Mouse (Mus musculus): ENCODE results near the gene Ulk3. TPM values are rescaled to one million over a fixed set of nuclear protein-coding genes. Genes with fewer than 3 reads are reported as not detected.

The Ulk3 gene
- polyA plus RNA-seq, 1 experiment from 2014 or later, result 19.9 TPM

- 88% methylated on average over 4 of the region's 4 CpGs for WGBS
- H3K9me3 ChIP-seq, result no peaks in the 10 kb centered on the region
- H3K4me1 ChIP-seq, result peaks cover 33% of the 10 kb centered on the region
- no peak overlapping the region for H3K4me2 ChIP-seq
- H3K4me3 ChIP-seq (replicated peaks), result no peak overlapping the region
- no peak overlapping the region for H3K9ac ChIP-seq
- no peaks in the 10 kb centered on the region for H3K36me3 ChIP-seq (replicated peaks)
- no peak for ATAC-seq (ENCODE audit: low FRiP score)
- no peak overlapping the region for H3K27ac ChIP-seq
- H3K27me3 ChIP-seq, result no peaks in the 10 kb centered on the region
Observed at GRCm38 (mm10) chr9:57558625-57559024, 30.6 kb upstream of the Ulk3 start.

GRCm38 (mm10) chr9:57559568-57559967 lies 29.7 kb upstream of the Ulk3 start:
- no peak overlapping the region for H3K27ac ChIP-seq
- no peak overlapping the region for H3K4me2 ChIP-seq
- no peaks in the 10 kb centered on the region for H3K9me3 ChIP-seq
- 81% methylated on average over 2 of the region's 2 CpGs for WGBS
- no peak for ATAC-seq (ENCODE audit: low FRiP score)
- H3K4me3 ChIP-seq (replicated peaks), result no peak overlapping the region
- H3K9ac ChIP-seq, result no peak overlapping the region
- no peaks in the 10 kb centered on the region for H3K27me3 ChIP-seq
- peaks cover 26% of the 10 kb centered on the region for H3K4me1 ChIP-seq
- H3K36me3 ChIP-seq (replicated peaks), result no peaks in the 10 kb centered on the region

- Histone ChIP-seq H3K9me3 (no peaks in the 10 kb centered on the region), H3K4me2 (peak overlapping the region; percentile 81), H3K4me1 (peaks cover 25% of the 10 kb centered on the region), H3K4me3 (replicated peaks) (peak overlapping the region; percentile 64), H3K27ac (peak overlapping the region; percentile 76), H3K36me3 (replicated peaks) (no peaks in the 10 kb centered on the region), H3K27me3 (no peaks in the 10 kb centered on the region), H3K9ac (peak overlapping the region; percentile 62)
- WGBS, result 27% methylated on average over 7 of the region's 7 CpGs
- ATAC-seq (ENCODE audit: low FRiP score), result no peak; the same call in 1 of the 2 replicates
Observed at GRCm38 (mm10) chr9:57560263-57560662, 29.0 kb upstream of the Ulk3 start.

GRCm38 (mm10) chr9:57560861-57561710 lies 28.2 kb upstream of the Ulk3 start, which contains the start of gene Scamp2:
Scamp2 (plus strand) TSS chr9:57560943.
- no peaks in the 10 kb centered on the region for H3K9me3 ChIP-seq
- WGBS, result under 1% methylated on average over 37 of the region's 37 CpGs
- H3K27me3 ChIP-seq, result no peaks in the 10 kb centered on the region
- peak within 1 kb of the TSS; percentile 76 for H3K27ac ChIP-seq
- peak within 1 kb of the TSS; percentile 62 for H3K9ac ChIP-seq
- H3K4me2 ChIP-seq, result peak within 1 kb of the TSS; percentile 81
- peak within 1 kb of the TSS; percentile 64 for H3K4me3 ChIP-seq (replicated peaks)
- peaks cover 33% of the 10 kb centered on the region for H3K4me1 ChIP-seq
- H3K36me3 ChIP-seq (replicated peaks), result no peaks in the 10 kb centered on the region
- ATAC-seq (ENCODE audit: low FRiP score), result peak; percentile 100

GRCm38 (mm10) chr9:57561711-57562099 lies 27.5 kb upstream of the Ulk3 start:
- Histone ChIP-seq H3K4me3 (replicated peaks) (peak overlapping the region; percentile 64), H3K9ac (0 out of 2 replicates have a peak overlapping the region, but pooled peaks have one; percentile 62), H3K27ac (no peak overlapping the region), H3K27me3 (no peaks in the 10 kb centered on the region), H3K9me3 (no peaks in the 10 kb centered on the region), H3K36me3 (replicated peaks) (no peaks in the 10 kb centered on the region), H3K4me2 (peak overlapping the region; percentile 81), H3K4me1 (peaks cover 34% of the 10 kb centered on the region)
- ATAC-seq (ENCODE audit: low FRiP score), result no peak
- WGBS, result 86% methylated on average over 13 of the region's 13 CpGs

- H3K27ac ChIP-seq, result no peak overlapping the region
- peaks cover 4% of the 10 kb centered on the region for H3K36me3 ChIP-seq (replicated peaks)
- no peak overlapping the region for H3K4me3 ChIP-seq (replicated peaks)
- no peak overlapping the region for H3K9ac ChIP-seq
- H3K4me1 ChIP-seq, result peaks cover 34% of the 10 kb centered on the region
- ATAC-seq (ENCODE audit: low FRiP score), result no peak
- H3K9me3 ChIP-seq, result no peaks in the 10 kb centered on the region
- no peaks in the 10 kb centered on the region for H3K27me3 ChIP-seq
- 89% methylated on average over 4 of the region's 4 CpGs for WGBS
- H3K4me2 ChIP-seq, result no peak overlapping the region
Observed at GRCm38 (mm10) chr9:57562896-57563372, 26.3 kb upstream of the Ulk3 start.

- WGBS, result 93% methylated on average over 6 of the region's 6 CpGs
- no peak overlapping the region for H3K4me2 ChIP-seq
- no peaks in the 10 kb centered on the region for H3K9me3 ChIP-seq
- H3K9ac ChIP-seq, result no peak overlapping the region
- no peak overlapping the region for H3K4me3 ChIP-seq (replicated peaks)
- no peak overlapping the region for H3K27ac ChIP-seq
- ATAC-seq (ENCODE audit: low FRiP score), result no peak
- peaks cover 34% of the 10 kb centered on the region for H3K4me1 ChIP-seq
- H3K36me3 ChIP-seq (replicated peaks), result peaks cover 21% of the 10 kb centered on the region
- H3K27me3 ChIP-seq, result no peaks in the 10 kb centered on the region
Observed at GRCm38 (mm10) chr9:57564609-57565008, 24.6 kb upstream of the Ulk3 start.

- peaks cover 26% of the 10 kb centered on the region for H3K36me3 ChIP-seq (replicated peaks)
- H3K4me2 ChIP-seq, result no peak overlapping the region
- WGBS, result 69% methylated on average over 10 of the region's 10 CpGs
- H3K9me3 ChIP-seq, result no peaks in the 10 kb centered on the region
- no peak overlapping the region for H3K27ac ChIP-seq
- H3K4me1 ChIP-seq, result peaks cover 30% of the 10 kb centered on the region
- H3K27me3 ChIP-seq, result no peaks in the 10 kb centered on the region
- H3K9ac ChIP-seq, result peak overlapping the region; percentile 12; the same call in 1 of the 2 replicates
- no peak overlapping the region for H3K4me3 ChIP-seq (replicated peaks)
- no peak for ATAC-seq (ENCODE audit: low FRiP score)
Observed at GRCm38 (mm10) chr9:57565741-57566221, 23.5 kb upstream of the Ulk3 start.

- Histone ChIP-seq H3K4me3 (replicated peaks) (no peak overlapping the region), H3K36me3 (replicated peaks) (peaks cover 29% of the 10 kb centered on the region), H3K27me3 (no peaks in the 10 kb centered on the region), H3K9ac (no peak overlapping the region), H3K4me1 (peaks cover 22% of the 10 kb centered on the region), H3K4me2 (no peak overlapping the region), H3K9me3 (no peaks in the 10 kb centered on the region), H3K27ac (no peak overlapping the region)
- WGBS, result 58% methylated on average over 8 of the region's 8 CpGs
- no peak for ATAC-seq (ENCODE audit: low FRiP score)
Observed at GRCm38 (mm10) chr9:57566846-57567245, 22.4 kb upstream of the Ulk3 start.

GRCm38 (mm10) chr9:57568500-57568899 lies 20.8 kb upstream of the Ulk3 start:
- Histone ChIP-seq H3K27me3 (no peaks in the 10 kb centered on the region), H3K9ac (no peak overlapping the region), H3K36me3 (replicated peaks) (peaks cover 32% of the 10 kb centered on the region), H3K9me3 (no peaks in the 10 kb centered on the region), H3K27ac (no peak overlapping the region), H3K4me2 (no peak overlapping the region), H3K4me3 (replicated peaks) (no peak overlapping the region), H3K4me1 (peaks cover 9% of the 10 kb centered on the region; the same call in 1 of the 2 replicates)
- WGBS, result 95% methylated on average over 6 of the region's 6 CpGs
- no peak for ATAC-seq (ENCODE audit: low FRiP score)

- no peaks in the 10 kb centered on the region for H3K9me3 ChIP-seq
- no peak overlapping the region for H3K9ac ChIP-seq
- no peak overlapping the region for H3K4me2 ChIP-seq
- no peak overlapping the region for H3K4me3 ChIP-seq (replicated peaks)
- no peaks in the 10 kb centered on the region for H3K4me1 ChIP-seq
- H3K27me3 ChIP-seq, result no peaks in the 10 kb centered on the region
- no peak for ATAC-seq (ENCODE audit: low FRiP score)
- no peak overlapping the region for H3K27ac ChIP-seq
- H3K36me3 ChIP-seq (replicated peaks), result peaks cover 45% of the 10 kb centered on the region
Observed at GRCm38 (mm10) chr9:57574397-57574796, 14.9 kb upstream of the Ulk3 start.

- no peak overlapping the region for H3K4me3 ChIP-seq (replicated peaks)
- ATAC-seq (ENCODE audit: low FRiP score), result no peak
- no peaks in the 10 kb centered on the region for H3K9me3 ChIP-seq
- no peak overlapping the region for H3K9ac ChIP-seq
- H3K4me1 ChIP-seq, result no peaks in the 10 kb centered on the region
- no peaks in the 10 kb centered on the region for H3K27me3 ChIP-seq
- no peak overlapping the region for H3K27ac ChIP-seq
- 85% methylated on average over 3 of the region's 3 CpGs for WGBS
- H3K4me2 ChIP-seq, result no peak overlapping the region
- H3K36me3 ChIP-seq (replicated peaks), result peaks cover 50% of the 10 kb centered on the region
Observed at GRCm38 (mm10) chr9:57575577-57575976, 13.7 kb upstream of the Ulk3 start.
